Mouse (Mus musculus): ENCODE results near the gene Ttc30a1. TPM values are rescaled to one million over a fixed set of nuclear protein-coding genes. Genes with fewer than 3 reads are reported as not detected.

Gene Ttc30a1
- polyA plus RNA-seq, 1 experiment from 2014 or later = 9.7 TPM

DNA sequence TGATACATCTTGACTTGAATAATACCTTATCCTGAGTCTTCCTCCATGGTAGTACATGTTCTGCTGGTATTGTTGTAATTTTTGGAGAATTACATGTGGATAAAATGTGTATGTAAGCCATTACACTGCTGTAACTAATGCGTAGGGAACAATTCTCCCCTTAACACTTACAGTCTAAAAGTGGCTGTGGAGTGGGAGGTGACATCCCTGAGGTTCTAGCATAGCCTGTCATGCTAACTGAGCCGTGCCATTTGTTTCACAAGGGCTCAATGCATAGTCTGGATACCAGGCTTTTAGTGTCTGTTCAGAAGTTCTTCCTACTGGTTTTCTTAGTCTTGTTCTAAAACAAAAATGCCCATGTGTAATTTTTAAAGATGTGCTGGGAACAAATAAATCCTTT is 50.8 kb downstream of the Ttc30a1 start:
- no peaks in the 10 kb centered on the region for H3K27me3 ChIP-seq (ENCODE audit: control insufficient read depth, insufficient read depth, low read length)
- H3K9ac ChIP-seq (replicated peaks; ENCODE audit: low read length) = no peak overlapping the region
- DNase-seq (no peak), ATAC-seq (ENCODE audit: low FRiP score, low TSS enrichment) (no peak)
- no peak overlapping the region for H3K27ac ChIP-seq (replicated peaks; ENCODE audit: low read depth, low read length)
- H3K4me1 ChIP-seq (ENCODE audit: control insufficient read depth, insufficient read depth, low read length) = no peaks in the 10 kb centered on the region
- no peak overlapping the region for H3K4me2 ChIP-seq (ENCODE audit: low read length)
- 98% methylated on average over 2 of the region's 2 CpGs for WGBS
- no peak overlapping the region for H3K4me3 ChIP-seq (replicated peaks; ENCODE audit: low read depth, low read length)
- no peaks in the 10 kb centered on the region for H3K9me3 ChIP-seq (ENCODE audit: control insufficient read depth, low read length)
- peaks cover 22% of the 10 kb centered on the region for H3K36me3 ChIP-seq (ENCODE audit: control insufficient read depth, insufficient read depth, low read length)

DNA sequence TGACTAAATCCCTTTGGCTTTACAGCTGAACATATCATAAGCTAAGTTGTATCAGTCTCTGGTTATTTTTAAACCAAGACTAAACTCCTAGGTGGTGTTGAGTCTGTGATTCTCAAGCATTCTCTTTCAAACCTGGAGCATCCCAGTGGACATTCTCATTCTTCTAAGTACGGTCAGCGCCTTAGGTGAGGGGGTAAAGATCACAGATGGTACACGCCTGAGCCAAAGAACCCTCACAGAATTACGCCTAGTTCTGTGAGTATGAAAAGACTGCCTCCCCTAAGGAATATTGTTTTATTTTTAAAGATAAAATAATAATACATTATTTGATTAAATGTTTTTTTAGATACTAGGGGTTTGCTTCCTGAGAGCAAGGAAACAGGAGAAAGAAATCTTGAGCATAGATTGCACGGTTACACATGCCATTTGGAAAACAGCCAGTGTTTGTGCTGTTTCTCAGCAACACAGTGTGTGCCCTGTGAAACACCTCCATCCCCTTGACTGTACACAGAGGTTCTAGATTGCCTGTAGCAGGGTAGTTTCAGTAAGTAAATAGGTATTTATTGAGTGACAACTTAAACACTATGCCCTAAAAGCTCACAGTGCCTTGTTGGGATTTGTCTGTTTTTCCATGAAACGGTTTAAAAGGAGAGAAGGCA is 51.9 kb downstream of the Ttc30a1 start:
- Histone ChIP-seq H3K9ac (replicated peaks; ENCODE audit: low read length) (no peak overlapping the region), H3K27ac (replicated peaks; ENCODE audit: low read depth, low read length) (no peak overlapping the region), H3K4me3 (replicated peaks; ENCODE audit: low read depth, low read length) (no peak overlapping the region), H3K9me3 (ENCODE audit: control insufficient read depth, low read length) (no peaks in the 10 kb centered on the region), H3K4me2 (ENCODE audit: low read length) (no peak overlapping the region), H3K4me1 (ENCODE audit: control insufficient read depth, insufficient read depth, low read length) (no peaks in the 10 kb centered on the region), H3K27me3 (ENCODE audit: control insufficient read depth, insufficient read depth, low read length) (no peaks in the 10 kb centered on the region), H3K36me3 (ENCODE audit: control insufficient read depth, insufficient read depth, low read length) (peaks cover 22% of the 10 kb centered on the region)
- WGBS = 92% methylated on average over 6 of the region's 6 CpGs
- DNase-seq = no peak
- no peak for ATAC-seq (ENCODE audit: low FRiP score, low TSS enrichment)

DNA sequence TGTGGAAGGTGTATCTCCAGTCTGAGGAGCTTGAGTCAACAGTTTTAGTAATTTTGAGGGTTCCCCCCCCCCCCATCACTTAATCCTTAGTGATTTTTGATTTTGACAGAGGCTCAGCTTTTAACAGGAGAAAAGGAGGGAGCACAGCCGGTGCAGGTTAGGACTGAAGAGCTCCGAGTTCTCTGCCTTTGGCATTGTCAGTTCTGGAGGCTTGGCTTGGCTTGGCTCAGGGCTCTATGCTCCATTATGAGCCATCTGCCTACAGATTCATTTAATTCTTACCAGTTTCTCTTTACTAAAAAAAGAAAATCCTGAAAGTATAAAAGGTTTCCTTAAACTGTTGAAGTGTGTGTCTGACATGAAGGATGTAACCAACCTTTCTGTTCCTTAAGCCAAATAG is 52.6 kb downstream of the Ttc30a1 start:
- H3K36me3 ChIP-seq (ENCODE audit: control insufficient read depth, insufficient read depth, low read length) = peaks cover 22% of the 10 kb centered on the region
- H3K9me3 ChIP-seq (ENCODE audit: control insufficient read depth, low read length) = no peaks in the 10 kb centered on the region
- H3K27me3 ChIP-seq (ENCODE audit: control insufficient read depth, insufficient read depth, low read length) = no peaks in the 10 kb centered on the region
- no peaks in the 10 kb centered on the region for H3K4me1 ChIP-seq (ENCODE audit: control insufficient read depth, insufficient read depth, low read length)
- no peak overlapping the region for H3K4me2 ChIP-seq (ENCODE audit: low read length)
- DNase-seq (no peak), ATAC-seq (ENCODE audit: low FRiP score, low TSS enrichment) (no peak)
- WGBS = 89% methylated on average over 2 of the region's 2 CpGs
- H3K9ac ChIP-seq (replicated peaks; ENCODE audit: low read length) = no peak overlapping the region
- H3K27ac ChIP-seq (replicated peaks; ENCODE audit: low read depth, low read length) = no peak overlapping the region
- H3K4me3 ChIP-seq (replicated peaks; ENCODE audit: low read depth, low read length) = no peak overlapping the region

Other genes with a start within 250 kb of the Ttc30a1 start
- 32.8 and 38.0 TPM in 2 replicates for gene Agps, start 149.8 kb downstream of the Ttc30a1 start, polyA plus RNA-seq (2014; fragmentation: Nextera tagmentation; extraction: Ambion mirVana)
- gene Ttc30b, start 43.4 kb downstream of the Ttc30a1 start, polyA plus RNA-seq (2014; fragmentation: Nextera tagmentation; extraction: Ambion mirVana) = 17.0 and 21.2 TPM in 2 replicates
- 0.93 and 1.2 TPM in 2 replicates for gene Ttc30a2, start 3.8 kb downstream of the Ttc30a1 start, polyA plus RNA-seq (2014; fragmentation: Nextera tagmentation; extraction: Ambion mirVana)

All from midbrain, embryonic 14.5 days (tissue).